ENCODE assay signal across 19 mouse cellular contexts in genomic region chr15:86330454-86330853, GRCm38 (mm10).
A peak's percentile ranks its signal among the peaks of the same experiment; 100 is the strongest.
DNase-seq lines count a peak whose midpoint lies in the region; ATAC-seq and TF ChIP-seq lines count a peak whose summit lies in the region.
"Had no signal": no experiment of that assay in that cellular context is flagged by ENCODE, and none has a peak within 500 bp of the region (broad histone marks: within the 10 kb centered on the region; RNA-seq: fewer than 3 reads in every experiment).

No protein-coding gene starts in this region.

- no peak overlapping the region for H3K4me3 ChIP-seq in hindbrain, embryonic 13.5 days
- H3K4me3 ChIP-seq in hindbrain, embryonic 16.5 days (ENCODE audit: low read length): no peak overlapping the region
- no peak overlapping the region for H3K4me3 ChIP-seq in midbrain, embryonic 14.5 days (replicated peaks; ENCODE audit: low read depth, low read length)
- no peak overlapping the region for H3K4me3 ChIP-seq in midbrain, postnatal 0 days (ENCODE audit: low read depth, low read length)
- no peak overlapping the region for H3K4me3 ChIP-seq in forebrain, embryonic 15.5 days
- H3K4me3 ChIP-seq in midbrain, embryonic 15.5 days: no peak overlapping the region
- H3K4me3 ChIP-seq: intestine, embryonic 15.5 days; kidney, embryonic 15.5 days; left cerebral cortex, adult 2 months; liver, embryonic 13.5 days had no signal

- no peak overlapping the region for H3K9ac ChIP-seq in hindbrain, embryonic 13.5 days
- H3K9ac ChIP-seq in hindbrain, embryonic 16.5 days (ENCODE audit: low read depth, low read length): no peak overlapping the region
- no peak overlapping the region for H3K9ac ChIP-seq in midbrain, embryonic 14.5 days (replicated peaks; ENCODE audit: low read length)
- no peak overlapping the region for H3K9ac ChIP-seq in midbrain, postnatal 0 days (replicated peaks; ENCODE audit: low read length, poor library complexity, severe bottlenecking)
- no peak overlapping the region for H3K9ac ChIP-seq in forebrain, embryonic 15.5 days (replicated peaks)
- no peak overlapping the region for H3K9ac ChIP-seq in midbrain, embryonic 15.5 days
- H3K9ac ChIP-seq: intestine, embryonic 15.5 days; kidney, embryonic 15.5 days; liver, embryonic 13.5 days had no signal

- no peaks in the 10 kb centered on the region; the same call in 1 of the 2 replicates for H3K27me3 ChIP-seq in hindbrain, embryonic 13.5 days
- H3K27me3 ChIP-seq in hindbrain, embryonic 16.5 days (replicated peaks; ENCODE audit: control insufficient read depth, insufficient read depth, low read length): no peaks in the 10 kb centered on the region
- no peaks in the 10 kb centered on the region for H3K27me3 ChIP-seq in midbrain, embryonic 14.5 days (ENCODE audit: control insufficient read depth, insufficient read depth, low read length)
- H3K27me3 ChIP-seq in midbrain, postnatal 0 days (ENCODE audit: insufficient read depth, low read length): no peaks in the 10 kb centered on the region
- H3K27me3 ChIP-seq in forebrain, embryonic 15.5 days: no peaks in the 10 kb centered on the region
- H3K27me3 ChIP-seq in midbrain, embryonic 15.5 days (replicated peaks): no peaks in the 10 kb centered on the region
- H3K27me3 ChIP-seq: intestine, embryonic 15.5 days; kidney, embryonic 15.5 days; liver, embryonic 13.5 days had no signal

- no peak for TF ChIP-seq CTCF in midbrain, postnatal 0 days (IDR thresholded peaks at IDR 0.05)

- peak; percentile 56 for ATAC-seq in hindbrain, embryonic 13.5 days (ENCODE audit: low FRiP score)
- ATAC-seq in hindbrain, embryonic 16.5 days: no peak
- no peak for ATAC-seq in midbrain, embryonic 14.5 days (ENCODE audit: low FRiP score, low TSS enrichment)
- no peak for ATAC-seq in midbrain, postnatal 0 days (ENCODE audit: low FRiP score)
- ATAC-seq in forebrain, embryonic 15.5 days (replicated peaks): peak; percentile 39
- ATAC-seq in midbrain, embryonic 15.5 days (replicated peaks): no peak
- ATAC-seq: intestine, embryonic 15.5 days had no signal

- H3K27ac ChIP-seq in hindbrain, embryonic 13.5 days: peak overlapping the region; percentile 71
- H3K27ac ChIP-seq in hindbrain, embryonic 16.5 days (ENCODE audit: low read depth, low read length): no peak overlapping the region
- H3K27ac ChIP-seq in midbrain, embryonic 14.5 days (replicated peaks; ENCODE audit: low read depth, low read length): peak overlapping the region; percentile 39; the same call in 1 of the 2 replicates
- no peak overlapping the region for H3K27ac ChIP-seq in midbrain, postnatal 0 days (ENCODE audit: low read depth, low read length)
- H3K27ac ChIP-seq in forebrain, embryonic 15.5 days (replicated peaks): peak overlapping the region; percentile 40
- H3K27ac ChIP-seq in midbrain, embryonic 15.5 days: peak overlapping the region; percentile 47; the same call in 1 of the 2 replicates
- H3K27ac ChIP-seq: intestine, embryonic 15.5 days; kidney, embryonic 15.5 days; left cerebral cortex, adult 2 months; liver, embryonic 13.5 days had no signal

- WGBS in hindbrain, embryonic 13.5 days: 46% methylated on average over 7 of the region's 7 CpGs
- WGBS in hindbrain, embryonic 16.5 days: 31% methylated on average over 7 of the region's 7 CpGs
- 52% methylated on average over 7 of the region's 7 CpGs for WGBS in midbrain, embryonic 14.5 days
- WGBS in midbrain, postnatal 0 days: 63% methylated on average over 7 of the region's 7 CpGs
- 28% methylated on average over 7 of the region's 7 CpGs for WGBS in forebrain, embryonic 15.5 days
- 49% methylated on average over 7 of the region's 7 CpGs for WGBS in midbrain, embryonic 15.5 days

- no peaks in the 10 kb centered on the region for H3K9me3 ChIP-seq in hindbrain, embryonic 13.5 days
- no peaks in the 10 kb centered on the region for H3K9me3 ChIP-seq in hindbrain, embryonic 16.5 days (ENCODE audit: control insufficient read depth, low read length)
- no peaks in the 10 kb centered on the region for H3K9me3 ChIP-seq in midbrain, embryonic 14.5 days (ENCODE audit: control insufficient read depth, low read length)
- no peaks in the 10 kb centered on the region for H3K9me3 ChIP-seq in midbrain, postnatal 0 days (ENCODE audit: low read length)
- no peaks in the 10 kb centered on the region for H3K9me3 ChIP-seq in forebrain, embryonic 15.5 days
- no peaks in the 10 kb centered on the region for H3K9me3 ChIP-seq in midbrain, embryonic 15.5 days
- H3K9me3 ChIP-seq: intestine, embryonic 15.5 days; kidney, embryonic 15.5 days; liver, embryonic 13.5 days had no signal

- no peak overlapping the region for H3K4me2 ChIP-seq in hindbrain, embryonic 13.5 days
- no peak overlapping the region for H3K4me2 ChIP-seq in hindbrain, embryonic 16.5 days (ENCODE audit: low read length)
- no peak overlapping the region for H3K4me2 ChIP-seq in midbrain, embryonic 14.5 days (ENCODE audit: low read length)
- no peak overlapping the region for H3K4me2 ChIP-seq in midbrain, postnatal 0 days (ENCODE audit: low read depth, low read length, poor library complexity, severe bottlenecking)
- H3K4me2 ChIP-seq in forebrain, embryonic 15.5 days (replicated peaks): no peak overlapping the region
- no peak overlapping the region for H3K4me2 ChIP-seq in midbrain, embryonic 15.5 days
- H3K4me2 ChIP-seq: heart, embryonic 11.5 days; intestine, embryonic 15.5 days; kidney, embryonic 15.5 days; liver, embryonic 13.5 days had no signal

- peaks cover 64% of the 10 kb centered on the region for H3K4me1 ChIP-seq in hindbrain, embryonic 13.5 days (replicated peaks)
- H3K4me1 ChIP-seq in hindbrain, embryonic 16.5 days (ENCODE audit: control insufficient read depth, insufficient read depth, low read depth, low read length): peaks cover 12% of the 10 kb centered on the region
- H3K4me1 ChIP-seq in midbrain, embryonic 14.5 days (ENCODE audit: control insufficient read depth, insufficient read depth, low read length): peaks cover 25% of the 10 kb centered on the region
- H3K4me1 ChIP-seq in midbrain, postnatal 0 days (ENCODE audit: insufficient read depth, low read length): peaks cover 9% of the 10 kb centered on the region; the same call in 1 of the 2 replicates
- peaks cover 35% of the 10 kb centered on the region for H3K4me1 ChIP-seq in forebrain, embryonic 15.5 days
- peaks cover 32% of the 10 kb centered on the region for H3K4me1 ChIP-seq in midbrain, embryonic 15.5 days
- H3K4me1 ChIP-seq: intestine, embryonic 15.5 days; liver, embryonic 13.5 days had no signal

- no peak for DNase-seq in midbrain, embryonic 14.5 days
- DNase-seq in midbrain, postnatal 0 days (ENCODE audit: low spot score): no peak
- DNase-seq in adrenal gland, postnatal 14 days: no peak
- DNase-seq: adrenal gland, postnatal 10 days; cerebellum, adult 8-10 months; gastrocnemius, postnatal 10 days; heart, adult 11 months; liver, embryonic 13.5 days; lung, adult 2 months; lung, postnatal 14 days; right cerebral cortex, postnatal 25 days had no signal

- no peaks in the 10 kb centered on the region for H3K36me3 ChIP-seq in hindbrain, embryonic 13.5 days
- no peaks in the 10 kb centered on the region for H3K36me3 ChIP-seq in hindbrain, embryonic 16.5 days (ENCODE audit: control insufficient read depth, insufficient read depth, low read length)
- H3K36me3 ChIP-seq in midbrain, embryonic 14.5 days (ENCODE audit: control insufficient read depth, insufficient read depth, low read length): no peaks in the 10 kb centered on the region
- H3K36me3 ChIP-seq in midbrain, postnatal 0 days (ENCODE audit: insufficient read depth, low read length): no peaks in the 10 kb centered on the region
- no peaks in the 10 kb centered on the region for H3K36me3 ChIP-seq in forebrain, embryonic 15.5 days
- no peaks in the 10 kb centered on the region for H3K36me3 ChIP-seq in midbrain, embryonic 15.5 days (replicated peaks)
- H3K36me3 ChIP-seq: intestine, embryonic 15.5 days; kidney, embryonic 15.5 days; liver, embryonic 13.5 days had no signal

Comparison
In these comparisons a context has a peak if more than half of its experiments do, and no peak if none do; other contexts are left out.
1. ATAC-seq: peak in hindbrain, embryonic 13.5 days (single experiment) and forebrain, embryonic 15.5 days (single experiment); none in hindbrain, embryonic 16.5 days (single experiment), midbrain, embryonic 14.5 days (single experiment), midbrain, postnatal 0 days (single experiment) and midbrain, embryonic 15.5 days (single experiment).
2. H3K27ac ChIP-seq: peak in hindbrain, embryonic 13.5 days (single experiment), midbrain, embryonic 14.5 days (single experiment), forebrain, embryonic 15.5 days (single experiment) and midbrain, embryonic 15.5 days (single experiment); none in hindbrain, embryonic 16.5 days (single experiment) and midbrain, postnatal 0 days (single experiment).